ENCODE assay signal across 26 mouse cellular contexts in genomic region chr15:93655243-93655642, GRCm38 (mm10). TPM values are rescaled to one million over a fixed set of nuclear protein-coding genes. Genes with fewer than 3 reads are reported as not detected.
DNase-seq lines count a peak whose midpoint lies in the region; ATAC-seq lines count a peak whose summit lies in the region.
"Had no signal": no experiment of that assay in that cellular context is flagged by ENCODE, and none has a peak within 500 bp of the region (broad histone marks: within the 10 kb centered on the region; RNA-seq: fewer than 3 reads in every experiment).

No protein-coding gene starts in this region.

- no peak for ATAC-seq in heart, embryonic 15.5 days (replicated peaks; ENCODE audit: insufficient number of reproducible peaks, insufficient read depth, low FRiP score, low read depth)
- ATAC-seq in embryonic facial prominence, embryonic 14.5 days (ENCODE audit: low read depth) = 0 out of 2 replicates have a peak, but pooled peaks have one; percentile 45
- ATAC-seq in midbrain, embryonic 15.5 days (replicated peaks) = no peak
- ATAC-seq: forebrain, embryonic 13.5 days; hindbrain, embryonic 16.5 days; intestine, embryonic 15.5 days had no signal

- H3K4me3 ChIP-seq in heart, embryonic 15.5 days = no peak overlapping the region
- no peak overlapping the region for H3K4me3 ChIP-seq in embryonic facial prominence, embryonic 14.5 days (ENCODE audit: low read depth, low read length)
- no peak overlapping the region for H3K4me3 ChIP-seq in midbrain, embryonic 15.5 days
- H3K4me3 ChIP-seq: erythroblast, embryonic 14.5 days; forebrain, embryonic 13.5 days; hindbrain, embryonic 10.5 days; intestine, embryonic 15.5 days; limb, embryonic 13.5 days; liver, embryonic 15.5 days; midbrain, embryonic 12.5 days; neural tube, embryonic 12.5 days had no signal

- H3K9ac ChIP-seq in heart, embryonic 15.5 days = no peak overlapping the region
- H3K9ac ChIP-seq in embryonic facial prominence, embryonic 14.5 days (ENCODE audit: low read depth, low read length) = no peak overlapping the region
- H3K9ac ChIP-seq in midbrain, embryonic 15.5 days = no peak overlapping the region
- H3K9ac ChIP-seq: forebrain, embryonic 13.5 days; intestine, embryonic 15.5 days; limb, embryonic 13.5 days; liver, embryonic 15.5 days; midbrain, embryonic 12.5 days; neural tube, embryonic 12.5 days had no signal

- peaks cover 40% of the 10 kb centered on the region for H3K4me1 ChIP-seq in heart, embryonic 15.5 days (replicated peaks)
- peaks cover 19% of the 10 kb centered on the region for H3K4me1 ChIP-seq in embryonic facial prominence, embryonic 14.5 days (ENCODE audit: control insufficient read depth, insufficient read depth, low read length)
- H3K4me1 ChIP-seq in midbrain, embryonic 15.5 days = no peaks in the 10 kb centered on the region
- H3K4me1 ChIP-seq: forebrain, embryonic 13.5 days; midbrain, embryonic 12.5 days; neural tube, embryonic 12.5 days had no signal

- WGBS in heart, embryonic 15.5 days = 82% methylated on average over 6 of the region's 6 CpGs
- 63% methylated on average over 6 of the region's 6 CpGs for WGBS in embryonic facial prominence, embryonic 14.5 days
- 89% methylated on average over 6 of the region's 6 CpGs for WGBS in midbrain, embryonic 15.5 days

- DNase-seq in heart, adult 18-20 months = no peak
- DNase-seq in NIH3T3 (ENCODE audit: low read depth) = peak; percentile 68
- DNase-seq in adrenal gland, adult 8-10 months = peak; percentile 35
- DNase-seq in embryonic facial prominence, embryonic 14.5 days (ENCODE audit: low spot score) = peak; percentile 60
- DNase-seq in urinary bladder, postnatal 4 days (ENCODE audit: low spot score in 2 of 2) = no peak
- DNase-seq in ovary, postnatal 14 days (ENCODE audit: low spot score) = no peak
- DNase-seq: cerebellum, adult 8-10 months; cerebellum, postnatal 36 days; embryo, embryonic 11 days; kidney, adult 8-10 months; kidney, postnatal 10 days; lung, postnatal 4 days; retina, postnatal 1 day; right cerebral cortex, postnatal 25 days; spleen, adult 18-20 months had no signal

- peak overlapping the region; percentile 71; the same call in 1 of the 2 replicates for H3K27ac ChIP-seq in heart, embryonic 15.5 days
- peak overlapping the region; percentile 30; the same call in 1 of the 2 replicates for H3K27ac ChIP-seq in embryonic facial prominence, embryonic 14.5 days (replicated peaks; ENCODE audit: low read depth, low read length)
- H3K27ac ChIP-seq in midbrain, embryonic 15.5 days = no peak overlapping the region
- H3K27ac ChIP-seq: forebrain, embryonic 13.5 days; hindbrain, embryonic 10.5 days; intestine, embryonic 15.5 days; limb, embryonic 13.5 days; liver, embryonic 15.5 days; midbrain, embryonic 12.5 days; neural tube, embryonic 12.5 days had no signal

- no peaks in the 10 kb centered on the region for H3K36me3 ChIP-seq in heart, embryonic 15.5 days
- H3K36me3 ChIP-seq in embryonic facial prominence, embryonic 14.5 days (ENCODE audit: control insufficient read depth, insufficient read depth, low read length) = no peaks in the 10 kb centered on the region
- no peaks in the 10 kb centered on the region for H3K36me3 ChIP-seq in midbrain, embryonic 15.5 days (replicated peaks)
- H3K36me3 ChIP-seq: hindbrain, embryonic 10.5 days; intestine, embryonic 15.5 days; limb, embryonic 13.5 days; liver, embryonic 15.5 days; midbrain, embryonic 12.5 days; neural tube, embryonic 12.5 days had no signal

- H3K9me3 ChIP-seq in heart, embryonic 15.5 days (replicated peaks) = no peaks in the 10 kb centered on the region
- no peaks in the 10 kb centered on the region for H3K9me3 ChIP-seq in embryonic facial prominence, embryonic 14.5 days (ENCODE audit: control insufficient read depth, low read length)
- H3K9me3 ChIP-seq in midbrain, embryonic 15.5 days = no peaks in the 10 kb centered on the region
- H3K9me3 ChIP-seq: forebrain, embryonic 13.5 days; hindbrain, embryonic 10.5 days; intestine, embryonic 15.5 days; liver, embryonic 15.5 days; midbrain, embryonic 12.5 days; neural tube, embryonic 12.5 days had no signal

- H3K4me2 ChIP-seq in heart, embryonic 15.5 days = no peak overlapping the region
- no peak overlapping the region for H3K4me2 ChIP-seq in embryonic facial prominence, embryonic 14.5 days (ENCODE audit: low read depth, low read length)
- H3K4me2 ChIP-seq in midbrain, embryonic 15.5 days = no peak overlapping the region
- H3K4me2 ChIP-seq: forebrain, embryonic 13.5 days; intestine, embryonic 15.5 days; limb, embryonic 13.5 days; liver, embryonic 15.5 days; midbrain, embryonic 12.5 days; neural tube, embryonic 12.5 days had no signal

- no peaks in the 10 kb centered on the region for H3K27me3 ChIP-seq in heart, embryonic 15.5 days
- H3K27me3 ChIP-seq in embryonic facial prominence, embryonic 14.5 days (replicated peaks; ENCODE audit: control insufficient read depth, insufficient read depth, low read length) = no peaks in the 10 kb centered on the region
- H3K27me3 ChIP-seq in midbrain, embryonic 15.5 days (replicated peaks) = no peaks in the 10 kb centered on the region
- H3K27me3 ChIP-seq: forebrain, embryonic 13.5 days; intestine, embryonic 15.5 days; limb, embryonic 13.5 days; liver, embryonic 15.5 days; midbrain, embryonic 12.5 days; neural tube, embryonic 12.5 days had no signal

RNA-seq across cellular contexts. Expression of gene Prickle1, which starts 59.6 kb away (rescaled TPM):
- 28.2 and 31.0 TPM in 2 replicates for polyA plus RNA-seq in heart, embryonic 15.5 days (2015; fragmentation: Nextera tagmentation; extraction: Ambion mirVana)
- total RNA-seq in heart, adult 18-20 months (2021) = 1 to 10 TPM; 9.1 to 9.5 TPM
- total RNA-seq in adrenal gland, adult 8-10 months (2022) = 10 to 100 TPM; 16.9 to 32.3 (median 22.9) TPM
- 35.7 and 43.5 TPM in 2 replicates for polyA plus RNA-seq in embryonic facial prominence, embryonic 14.5 days (2014; fragmentation: Nextera tagmentation; extraction: Ambion mirVana)
- polyA plus RNA-seq in midbrain, embryonic 15.5 days (2015; fragmentation: Nextera tagmentation; extraction: Ambion mirVana) = 12.9 and 13.4 TPM in 2 replicates

Comparison
In these comparisons a context has a peak if more than half of its experiments do, and no peak if none do; other contexts are left out.
1. DNase-seq: peak in NIH3T3 (single experiment), adrenal gland, adult 8-10 months (single experiment) and embryonic facial prominence, embryonic 14.5 days (single experiment); none in heart, adult 18-20 months (0 of 2), urinary bladder, postnatal 4 days (0 of 2) and ovary, postnatal 14 days (single experiment).